In the genomic region with DNA sequence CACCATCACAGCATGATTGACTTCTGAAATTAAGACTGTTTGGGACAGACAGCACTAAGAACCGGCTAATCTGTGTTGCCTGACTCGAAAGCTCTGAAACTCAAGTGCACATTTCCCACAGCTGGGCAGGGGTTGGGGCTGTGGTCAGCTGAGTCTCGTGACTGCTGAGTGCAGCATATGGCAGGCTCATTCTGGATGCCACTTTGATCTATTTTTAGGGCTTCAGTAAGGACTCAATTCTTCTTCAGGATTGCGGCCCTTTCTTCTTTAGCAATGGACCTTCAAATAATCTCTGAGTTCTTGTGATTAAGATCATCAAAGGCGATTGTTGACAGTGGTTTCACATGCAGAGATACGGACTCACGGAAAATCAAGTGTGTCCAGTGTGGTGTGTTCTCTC, we compare ENCODE assay signal across 21 mouse cellular contexts.
A peak's percentile ranks its signal among the peaks of the same experiment; 100 is the strongest.
DNase-seq lines count a peak whose midpoint lies in the region; ATAC-seq lines count a peak whose summit lies in the region.
"Had no signal": no experiment of that assay in that cellular context is flagged by ENCODE, and none has a peak within 500 bp of the region (broad histone marks: within the 10 kb centered on the region; RNA-seq: fewer than 3 reads in every experiment).

No protein-coding gene starts in this region.

- no peaks in the 10 kb centered on the region for H3K9me3 ChIP-seq in heart, embryonic 10.5 days
- H3K9me3 ChIP-seq in limb, embryonic 11.5 days (ENCODE audit: control insufficient read depth, low read length) = no peaks in the 10 kb centered on the region
- H3K9me3 ChIP-seq in limb, embryonic 10.5 days (replicated peaks) = no peaks in the 10 kb centered on the region
- H3K9me3 ChIP-seq: limb, embryonic 12.5 days; neural tube, embryonic 13.5 days had no signal

- peaks cover 4% of the 10 kb centered on the region; the same call in 1 of the 2 replicates for H3K4me1 ChIP-seq in heart, embryonic 10.5 days
- no peaks in the 10 kb centered on the region for H3K4me1 ChIP-seq in limb, embryonic 11.5 days (ENCODE audit: control insufficient read depth, insufficient read depth, low read length)
- peaks cover 14% of the 10 kb centered on the region for H3K4me1 ChIP-seq in limb, embryonic 10.5 days
- H3K4me1 ChIP-seq: neural tube, embryonic 13.5 days had no signal

- ATAC-seq in limb, embryonic 11.5 days (ENCODE audit: insufficient number of reproducible peaks, low FRiP score, low TSS enrichment, low read depth) = no peak
- ATAC-seq in frontal cortex, adult (ENCODE audit: low TSS enrichment) = no peak
- ATAC-seq: forebrain, postnatal 0 days; hindbrain, embryonic 16.5 days; intestine, postnatal 0 days; lung, postnatal 0 days had no signal

- no peaks in the 10 kb centered on the region for H3K36me3 ChIP-seq in heart, embryonic 10.5 days
- H3K36me3 ChIP-seq in limb, embryonic 11.5 days (ENCODE audit: control insufficient read depth, insufficient read depth, low read length) = no peaks in the 10 kb centered on the region
- no peaks in the 10 kb centered on the region for H3K36me3 ChIP-seq in limb, embryonic 10.5 days
- H3K36me3 ChIP-seq: limb, embryonic 12.5 days; neural tube, embryonic 13.5 days had no signal

- no peak overlapping the region for H3K9ac ChIP-seq in limb, embryonic 11.5 days (ENCODE audit: low read length)
- H3K9ac ChIP-seq: forebrain, postnatal 0 days; limb, embryonic 12.5 days; liver, embryonic 14.5 days; neural tube, embryonic 13.5 days had no signal

- H3K27me3 ChIP-seq in heart, embryonic 10.5 days (ENCODE audit: insufficient read depth, poor library complexity, severe bottlenecking) = no peaks in the 10 kb centered on the region
- H3K27me3 ChIP-seq in limb, embryonic 11.5 days (ENCODE audit: control insufficient read depth, insufficient read depth, low read length) = no peaks in the 10 kb centered on the region
- H3K27me3 ChIP-seq in limb, embryonic 10.5 days (ENCODE audit: low read depth, poor library complexity, severe bottlenecking) = no peaks in the 10 kb centered on the region
- H3K27me3 ChIP-seq: CH12.LX; neural tube, embryonic 13.5 days had no signal

- 34% methylated on average over 7 of the region's 7 CpGs for WGBS in heart, embryonic 10.5 days
- WGBS in limb, embryonic 11.5 days = 47% methylated on average over 7 of the region's 7 CpGs
- 49% methylated on average over 7 of the region's 7 CpGs for WGBS in limb, embryonic 10.5 days

- H3K4me2 ChIP-seq in limb, embryonic 11.5 days (ENCODE audit: low read depth, severe bottlenecking) = no peak overlapping the region
- H3K4me2 ChIP-seq: limb, embryonic 12.5 days; neural tube, embryonic 13.5 days had no signal

- DNase-seq in heart, embryonic 10.5 days (ENCODE audit: low spot score) = no peak
- DNase-seq in heart, adult 8-10 months (ENCODE audit: low spot score) = no peak
- DNase-seq in limb, embryonic 11.5 days (ENCODE audit: low spot score) = peak; percentile 36
- DNase-seq in limb, embryonic 10.5 days (ENCODE audit: low spot score) = no peak
- DNase-seq in embryo, embryonic 10 days (ENCODE audit: low spot score) = peak; percentile 55
- peak; percentile 24 for DNase-seq in forelimb bud, embryonic 11.5 days (ENCODE audit: low read depth, low spot score)
- DNase-seq in testis, postnatal 10 days (ENCODE audit: low spot score) = no peak
- DNase-seq: adrenal gland, postnatal 25 days; cerebellum, adult 9-10 months; forebrain, postnatal 0 days; kidney, postnatal 25 days; thymus, postnatal 4 days had no signal

- H3K27ac ChIP-seq in heart, embryonic 10.5 days = peak overlapping the region; percentile 23
- no peak overlapping the region for H3K27ac ChIP-seq in limb, embryonic 11.5 days (replicated peaks; ENCODE audit: low read depth, low read length)
- H3K27ac ChIP-seq in limb, embryonic 10.5 days = no peak overlapping the region
- H3K27ac ChIP-seq: left cerebral cortex, adult 2 months; limb, embryonic 12.5 days; liver, embryonic 14.5 days; neural tube, embryonic 13.5 days had no signal

- no peak overlapping the region for H3K4me3 ChIP-seq in heart, embryonic 10.5 days
- H3K4me3 ChIP-seq in limb, embryonic 11.5 days (ENCODE audit: low read depth, low read length) = no peak overlapping the region
- no peak overlapping the region for H3K4me3 ChIP-seq in limb, embryonic 10.5 days
- H3K4me3 ChIP-seq: left cerebral cortex, adult 2 months; limb, embryonic 12.5 days; neural tube, embryonic 13.5 days had no signal

Comparison
In these comparisons a context has a peak if more than half of its experiments do, and no peak if none do; other contexts are left out.
1. DNase-seq: peak in limb, embryonic 11.5 days (single experiment), embryo, embryonic 10 days (single experiment) and forelimb bud, embryonic 11.5 days (single experiment); none in heart, embryonic 10.5 days (single experiment), heart, adult 8-10 months (single experiment), limb, embryonic 10.5 days (single experiment) and testis, postnatal 10 days (single experiment).